Mouse (Mus musculus) thymus, postnatal 14 days (tissue): ENCODE measurements at regions not wholly inside any gene's neighbourhood (a gene's known extent, or its start where the extent isn't known, plus 50 kb on each side); places are given as distances from the start of the nearest gene placed in this dataset.

Source experiments
- DNase-seq: peaks from one replicate; pipeline ENCODE4 v3.0.0; 2021

DNA sequence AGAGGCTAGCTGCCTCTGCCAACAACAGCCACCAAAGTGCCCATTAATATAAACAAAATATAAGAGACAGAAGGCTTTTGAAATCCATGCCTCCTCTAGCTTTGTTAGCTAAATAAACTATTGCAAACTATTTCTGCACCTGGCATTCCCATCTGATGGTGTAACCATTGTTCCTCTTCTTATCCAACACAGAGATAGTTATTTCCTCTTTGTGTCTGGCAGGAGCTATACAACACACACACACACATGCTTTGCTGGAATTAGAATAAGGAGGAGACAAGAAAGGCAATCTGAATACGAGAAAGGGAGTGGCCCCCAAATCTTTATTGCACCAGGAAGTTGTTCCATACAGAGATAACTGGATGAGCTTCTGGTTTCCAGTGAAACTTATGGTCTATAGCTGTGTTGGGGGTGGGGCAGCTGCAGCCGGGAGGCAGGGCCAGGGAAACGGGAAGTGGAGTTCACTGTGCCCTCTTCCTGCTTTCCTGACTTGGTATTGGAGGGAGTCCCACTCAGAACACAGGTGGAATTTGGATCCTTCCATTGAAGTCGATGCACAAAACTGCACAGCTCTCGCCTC is 64.0 kb upstream of the Zdhhc17 start:
- DNase-seq: no peak

- DNase-seq: no peak
Measured at GRCm38 (mm10) chr10:111073262-111073661, 63.3 kb upstream of the Zdhhc17 start.

DNA sequence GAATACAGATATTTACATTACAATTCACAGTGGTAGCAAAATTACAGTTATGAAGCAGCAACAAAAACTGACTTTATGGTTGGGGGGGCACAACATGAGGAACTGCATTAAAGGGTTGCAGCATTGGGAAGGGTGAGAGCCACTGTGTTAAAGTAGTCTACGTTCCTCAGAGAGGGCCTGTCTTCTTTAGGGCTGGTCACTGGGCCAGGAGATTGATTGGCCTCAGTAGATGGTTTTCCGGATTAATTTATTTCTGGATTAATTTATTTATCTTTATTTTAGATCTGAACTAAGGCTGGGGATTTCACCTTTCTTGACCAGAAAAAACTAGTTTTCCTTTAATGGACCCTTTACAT is 62.6 kb upstream of the Zdhhc17 start:
- DNase-seq: no peak

DNA sequence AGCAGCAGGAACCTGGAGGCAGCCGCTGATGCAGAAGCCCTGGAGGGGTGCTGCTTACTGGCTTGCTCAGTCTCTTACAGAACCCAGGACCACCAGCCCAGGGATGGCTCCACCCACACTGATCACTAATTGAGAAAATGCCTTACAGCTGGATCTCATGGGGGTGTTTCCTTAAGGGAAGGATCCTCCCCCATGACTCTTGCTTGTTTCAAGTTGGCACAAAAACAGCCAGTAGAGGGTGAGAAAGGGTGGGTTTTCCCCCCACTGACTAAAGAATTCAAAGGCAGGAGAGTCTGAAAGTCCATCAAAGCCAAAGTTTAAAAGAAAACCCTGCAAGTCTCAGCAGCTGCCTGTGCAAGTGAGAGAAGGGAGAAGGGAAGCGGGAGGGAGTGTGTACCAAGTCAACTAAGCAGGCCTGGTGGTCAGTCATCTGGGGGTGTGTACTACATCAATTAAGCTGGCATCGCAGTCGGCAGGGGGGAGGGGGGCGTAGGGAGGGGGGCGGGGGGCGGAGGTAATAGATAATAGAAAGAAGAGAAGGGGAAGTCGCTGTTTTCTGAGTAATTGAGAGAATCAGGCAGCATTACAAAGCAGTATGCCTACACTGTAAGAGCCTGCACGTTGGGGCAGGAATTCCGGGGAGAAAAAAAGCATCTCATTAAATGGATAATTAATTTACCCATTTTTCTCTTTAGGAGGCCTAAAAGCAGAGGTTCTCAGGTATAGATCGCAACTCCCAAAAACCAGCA is 62.0 kb upstream of the Zdhhc17 start:
- DNase-seq: no peak

DNA sequence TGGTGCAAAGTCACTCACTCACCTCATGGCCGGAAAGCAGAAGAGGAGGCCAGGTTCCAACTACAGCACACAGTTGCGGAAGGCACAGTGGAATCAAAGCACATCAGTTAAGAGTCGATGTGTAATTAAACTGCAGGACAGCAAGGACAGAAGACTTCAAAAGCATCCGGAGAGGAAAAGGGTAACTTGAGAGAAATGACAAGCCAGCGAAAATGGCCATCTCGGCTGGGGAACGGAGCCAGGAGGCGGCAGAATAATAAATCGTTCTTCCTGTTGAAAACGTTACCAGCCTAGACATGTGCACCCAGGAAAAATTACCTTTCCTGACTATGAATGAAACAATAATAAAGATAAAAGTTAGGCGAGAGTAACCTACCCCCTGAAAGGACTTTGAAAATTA is 56.2 kb upstream of the Zdhhc17 start:
- DNase-seq: no peak

DNA sequence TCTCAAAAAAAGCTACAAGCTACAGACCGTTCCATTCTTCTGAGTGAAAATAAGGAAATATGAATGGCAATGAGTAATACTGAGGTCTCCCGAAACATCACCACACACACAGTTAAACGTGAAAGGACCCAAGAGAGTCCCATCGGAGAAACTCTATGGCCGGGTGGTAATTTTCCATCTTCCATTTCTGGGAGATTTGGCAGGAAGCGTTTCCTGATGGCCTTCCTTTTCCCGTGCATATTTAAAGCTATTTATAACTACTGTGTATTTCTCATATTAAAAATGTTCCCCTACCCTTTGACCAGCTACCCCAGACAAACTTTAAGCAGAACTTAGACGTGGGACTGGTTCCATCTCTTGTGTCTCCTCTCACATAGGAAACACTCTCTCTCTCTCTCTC is 50.7 kb upstream of the Zdhhc17 start:
- no peak for DNase-seq
